Mouse (Mus musculus): Measurements from ENCODE around the gene Imp3.
"Not testable (repeated sequence)": the region's sequence is repeated elsewhere in the genome, so short reads cannot be mapped to it uniquely, and the experiment has no call there.

Imp3 gene

DNA sequence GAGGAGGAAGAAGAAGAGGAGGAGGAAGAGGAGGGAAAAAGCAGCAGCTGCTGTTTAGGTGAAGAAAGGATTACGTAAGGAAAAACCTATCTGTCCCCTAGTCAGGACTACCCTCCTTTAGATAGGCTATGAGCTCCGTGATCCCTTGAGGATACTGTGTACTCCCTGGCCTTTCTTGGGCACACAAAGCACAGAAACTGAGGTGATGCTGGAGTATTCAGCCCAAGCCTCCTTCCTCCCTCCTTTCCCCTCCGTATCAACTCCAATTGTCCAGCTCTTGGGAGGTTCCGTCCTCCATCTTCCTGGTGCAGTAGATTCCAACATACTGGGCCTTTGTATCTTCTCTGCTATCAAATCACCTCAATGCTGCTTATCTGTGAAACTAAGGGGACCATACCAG is 14.5 kb upstream of the Imp3 start:
- DNase-seq (ENCODE audit: low spot score in 2 of 2): no peak

GRCm38 (mm10) chr9:56923841-56924650 is 13.2 kb upstream of the Imp3 start:
- DNase-seq (ENCODE audit: low spot score in 2 of 2): no peak

- peak; percentile 76 to 82 for DNase-seq (ENCODE audit: low spot score in 2 of 2)
Observed at GRCm38 (mm10) chr9:56924651-56925027, 12.6 kb upstream of the Imp3 start.

GRCm38 (mm10) chr9:56925291-56926024 is 11.8 kb upstream of the Imp3 start:
- no peak for DNase-seq (ENCODE audit: low spot score in 2 of 2)

DNA sequence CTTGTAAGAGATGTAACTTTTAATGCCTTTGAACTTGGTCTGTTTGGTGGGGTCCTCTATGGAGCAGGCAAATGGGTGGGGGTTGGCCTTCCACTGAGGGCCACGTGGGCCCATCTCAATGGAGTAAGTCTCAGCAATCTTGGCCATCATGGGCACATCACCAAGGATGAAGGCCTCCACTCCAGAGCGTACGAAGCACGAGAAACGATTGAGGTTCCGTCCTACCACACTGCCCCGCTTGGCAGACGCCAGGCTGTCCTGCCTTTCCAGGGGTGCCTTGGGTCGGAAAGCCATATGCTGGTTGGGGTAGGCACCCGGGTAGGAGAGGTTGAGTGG is 11.3 kb upstream of the Imp3 start:
- DNase-seq (ENCODE audit: low spot score in 2 of 2): no peak

- no peak for DNase-seq (ENCODE audit: low spot score in 2 of 2)
Observed at GRCm38 (mm10) chr9:56926387-56926786, 10.9 kb upstream of the Imp3 start.

DNA sequence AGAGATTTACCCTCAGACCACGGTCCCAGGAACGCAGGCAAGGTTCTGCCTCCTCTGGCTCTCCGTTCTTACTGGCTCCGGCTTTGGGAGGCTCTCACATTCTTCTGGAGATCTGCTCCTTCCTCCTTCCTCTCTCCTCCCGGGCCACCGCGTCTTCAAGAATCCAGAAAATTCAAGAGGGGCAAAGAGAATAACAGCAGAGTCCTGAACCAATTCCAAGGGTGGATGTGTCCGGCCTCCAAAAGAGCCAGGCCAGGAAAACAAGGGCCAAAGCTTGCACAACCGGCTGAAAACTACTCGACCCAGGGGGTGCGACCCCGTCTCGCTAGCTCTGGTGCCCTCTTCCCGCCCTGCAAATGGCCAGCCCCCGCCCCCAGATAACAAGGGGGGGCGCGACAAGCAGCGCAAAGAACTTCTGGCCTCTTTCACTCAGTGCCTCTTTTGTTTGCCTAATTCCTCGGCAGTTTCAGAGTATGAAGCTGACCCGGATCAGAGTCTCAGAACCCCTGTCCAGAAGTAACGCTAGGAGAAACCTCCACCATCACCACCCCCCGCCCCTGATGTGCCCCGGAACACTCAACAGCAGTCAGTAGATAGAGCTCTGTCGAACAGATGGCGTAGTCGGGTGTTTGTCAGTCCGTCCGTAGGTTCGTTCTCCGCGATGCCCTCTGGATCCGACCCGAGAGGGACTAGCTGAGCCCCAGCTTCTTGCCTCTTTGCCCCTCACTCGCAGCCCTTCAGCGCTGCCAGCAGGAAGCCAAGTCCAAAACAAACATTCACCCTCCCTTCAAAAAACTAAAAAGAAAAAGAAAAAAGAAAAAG is 9.9 kb upstream of the Imp3 start:
- peak in 1 of 2 experiments; percentile 58 for DNase-seq (ENCODE audit: low spot score in 2 of 2)

- DNase-seq (ENCODE audit: low spot score in 2 of 2): peak; percentile 93 to 95
Observed at GRCm38 (mm10) chr9:56928041-56928811, 9.0 kb upstream of the Imp3 start, which contains the start of gene Snx33. Snx33 (minus strand) TSS chr9:56928371.

GRCm38 (mm10) chr9:56929496-56929895 is 7.8 kb upstream of the Imp3 start:
- DNase-seq (ENCODE audit: low spot score in 2 of 2): no peak

GRCm38 (mm10) chr9:56930556-56930955 is 6.7 kb upstream of the Imp3 start:
- DNase-seq (ENCODE audit: low spot score in 2 of 2): no peak

DNA sequence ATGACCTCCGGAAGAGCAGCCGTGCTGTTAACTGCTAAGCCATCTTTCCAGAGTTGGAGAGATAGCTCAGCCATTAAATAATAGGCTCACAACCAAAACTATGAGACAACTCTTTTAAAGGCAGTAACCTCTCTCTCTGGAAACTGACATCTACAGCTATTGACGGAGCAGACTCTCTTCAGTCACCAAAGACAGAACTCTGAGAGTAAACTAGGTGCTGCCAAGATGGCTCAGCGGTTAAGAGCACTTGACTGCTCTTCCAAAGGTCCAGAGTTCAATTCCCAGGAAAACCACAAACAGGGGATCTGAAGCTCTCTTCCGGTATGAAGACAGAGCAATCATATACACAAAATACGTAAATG is 433 bp upstream of the Imp3 start:
- DNase-seq (ENCODE audit: low spot score in 2 of 2): no peak

DNA sequence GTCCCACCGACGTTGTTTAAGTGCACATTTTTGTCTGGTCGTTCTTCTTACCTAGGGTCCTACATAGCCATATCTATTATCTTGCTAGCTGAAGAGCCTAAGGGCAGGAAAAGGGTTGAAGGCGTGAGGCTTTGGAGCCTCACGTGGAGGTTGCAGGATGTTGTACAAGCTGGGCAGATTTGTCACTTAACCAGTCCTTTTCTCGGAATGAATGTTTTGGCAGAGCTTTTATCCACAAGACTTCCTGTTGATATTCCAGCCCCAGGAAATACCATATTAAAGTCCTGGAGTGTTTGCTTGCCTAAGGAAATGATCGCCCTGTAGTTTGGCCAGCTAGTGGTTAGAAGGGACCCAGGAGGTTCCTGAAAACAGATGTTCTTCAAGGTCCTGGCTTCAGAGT is 1.1 kb downstream of the Imp3 start:
- no peak for DNase-seq (ENCODE audit: low spot score in 2 of 2)

DNA sequence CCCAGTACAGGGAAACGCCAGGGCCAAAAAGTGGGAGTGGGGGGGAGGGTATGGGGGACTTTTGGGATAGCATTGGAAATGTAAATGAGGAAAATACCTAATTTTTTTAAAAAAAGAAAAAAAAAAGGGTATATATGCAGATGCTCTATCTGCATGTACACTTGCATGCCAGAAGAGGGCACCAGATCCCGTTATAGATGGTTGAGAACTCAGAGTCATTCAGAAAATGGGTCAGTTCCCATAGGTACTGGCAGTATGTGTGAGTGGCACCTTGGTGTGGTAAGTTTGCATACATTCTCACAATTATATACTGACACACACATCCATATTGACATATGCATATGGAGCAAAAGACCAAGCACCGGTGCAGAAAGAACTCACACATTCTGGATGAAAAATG is 10.2 kb downstream of the Imp3 start:
- DNase-seq (ENCODE audit: low spot score in 2 of 2): not testable (repeated sequence)

GRCm38 (mm10) chr9:56948699-56949098 is 11.4 kb downstream of the Imp3 start:
- DNase-seq (ENCODE audit: low spot score in 2 of 2): not testable (repeated sequence)

DNA sequence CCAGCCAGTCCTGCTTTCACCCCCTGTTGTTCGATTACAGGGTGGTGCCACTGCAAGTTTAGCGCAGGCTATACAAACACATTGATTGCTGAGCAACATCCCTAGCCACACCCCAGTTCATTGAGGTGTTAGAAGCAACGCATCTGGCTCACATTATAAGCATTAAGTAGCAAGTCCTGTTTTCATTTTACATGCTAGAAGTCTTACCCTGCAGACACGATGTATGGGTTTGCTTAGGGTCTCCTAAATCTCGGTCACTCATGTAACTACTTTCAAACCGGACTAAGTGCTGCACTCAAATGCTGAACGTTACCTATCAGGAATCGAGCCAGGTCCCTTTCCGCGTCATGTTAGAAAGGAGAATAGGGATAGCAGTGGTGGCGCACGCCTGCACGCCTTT is 12.5 kb downstream of the Imp3 start:
- no peak for DNase-seq (ENCODE audit: low spot score in 2 of 2)

DNA sequence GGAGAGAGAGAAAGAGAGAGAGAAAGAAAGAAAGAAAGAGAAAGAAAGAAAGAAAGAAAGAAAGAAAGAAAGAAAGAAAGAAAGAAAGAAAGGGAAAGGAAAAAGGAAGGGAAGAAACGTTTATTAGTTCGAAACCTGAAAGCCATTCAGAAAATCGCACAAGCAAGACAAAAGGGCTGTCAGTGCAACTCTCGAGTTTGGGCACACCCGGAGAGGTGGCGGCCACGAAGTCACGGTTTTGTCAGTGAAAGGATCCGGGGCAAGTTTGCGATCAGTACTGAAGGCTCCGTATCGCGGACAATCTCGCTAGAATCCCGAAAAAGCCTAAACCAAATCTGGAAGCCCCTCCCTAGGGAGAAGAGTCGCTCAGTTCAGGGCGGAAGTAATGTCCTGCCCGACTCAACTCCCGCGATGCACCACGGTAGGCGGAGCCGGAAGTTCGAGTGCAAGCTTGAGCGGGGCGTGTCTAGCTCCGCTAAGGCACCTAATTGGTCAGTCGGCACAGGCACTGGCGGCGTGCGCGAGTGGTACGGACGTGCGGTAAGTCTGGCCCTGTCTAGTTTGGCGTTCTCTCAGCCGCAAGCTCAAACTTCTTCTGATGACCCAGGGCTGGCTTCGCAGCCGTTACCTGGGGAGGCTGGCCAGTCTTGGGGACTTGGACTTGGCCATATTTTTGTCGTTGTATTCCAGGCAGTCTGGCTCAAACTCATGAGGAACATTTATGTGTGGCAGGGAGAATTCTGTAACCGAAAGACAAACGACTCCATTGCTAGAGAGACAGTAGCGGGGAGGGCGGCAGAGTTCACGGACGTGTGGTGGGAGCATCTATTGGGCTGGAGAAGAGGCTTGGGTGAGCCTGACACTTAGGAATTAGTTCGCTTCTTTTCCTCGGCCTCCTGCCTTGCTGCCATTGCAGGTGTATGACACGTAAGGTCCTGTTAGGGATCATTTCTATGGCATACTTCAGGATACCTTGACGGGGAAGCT is 13.4 kb downstream of the Imp3 start, which contains the start of gene Snupn:
TSS of gene Snupn (plus strand) at position 465 of the 987 bp plus-strand sequence.
- peak; percentile 93 to 97 for DNase-seq (ENCODE audit: low spot score in 2 of 2)

DNA sequence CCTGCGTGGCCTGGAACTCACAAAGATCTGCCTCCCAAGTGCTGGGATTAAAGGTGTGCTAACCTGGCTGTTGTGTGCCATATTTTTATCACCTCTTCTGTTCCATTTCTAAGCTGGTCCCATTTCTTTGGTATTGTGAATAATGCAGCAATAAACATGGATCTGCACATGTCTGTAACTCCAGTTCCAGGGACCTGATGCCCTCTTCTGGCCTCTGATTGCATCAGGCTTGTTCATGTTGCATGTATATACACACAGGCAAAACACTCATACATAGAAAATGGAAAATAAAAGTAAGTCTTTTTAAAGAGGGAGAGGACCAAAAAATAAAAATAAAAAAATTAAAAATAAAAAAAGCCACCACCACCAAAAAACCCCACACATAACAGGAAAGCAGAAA is 16.3 kb downstream of the Imp3 start:
- DNase-seq (ENCODE audit: low spot score in 2 of 2): no peak

- DNase-seq (ENCODE audit: low spot score in 2 of 2): no peak
Observed at GRCm38 (mm10) chr9:56956966-56957675, 19.8 kb downstream of the Imp3 start.

GRCm38 (mm10) chr9:56958689-56959088 is 21.4 kb downstream of the Imp3 start:
- DNase-seq (ENCODE audit: low spot score in 2 of 2): no peak

DNA sequence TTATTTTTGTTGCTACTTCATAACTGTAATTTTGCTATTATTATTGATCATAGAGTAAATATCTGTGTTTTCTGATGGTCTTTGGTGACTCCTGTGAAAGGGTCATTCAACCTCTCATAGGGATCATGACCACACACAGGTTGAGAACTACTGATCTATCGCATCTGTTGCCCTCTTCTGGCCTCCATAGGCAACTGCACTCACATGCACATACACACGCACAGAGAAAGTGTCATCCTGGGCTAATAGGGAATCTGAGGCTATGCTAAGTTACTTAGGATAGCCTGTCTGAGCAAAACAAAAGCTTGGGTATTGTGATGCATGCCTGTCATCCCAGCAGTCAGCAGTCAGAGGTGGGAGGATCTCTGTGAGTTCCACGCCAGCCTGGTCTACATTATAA is 24.3 kb downstream of the Imp3 start:
- no peak for DNase-seq (ENCODE audit: low spot score in 2 of 2)

All from urinary bladder, postnatal 4 days (tissue).